Mouse (Mus musculus): ENCODE measurements around the gene Ptch1.

DNA sequence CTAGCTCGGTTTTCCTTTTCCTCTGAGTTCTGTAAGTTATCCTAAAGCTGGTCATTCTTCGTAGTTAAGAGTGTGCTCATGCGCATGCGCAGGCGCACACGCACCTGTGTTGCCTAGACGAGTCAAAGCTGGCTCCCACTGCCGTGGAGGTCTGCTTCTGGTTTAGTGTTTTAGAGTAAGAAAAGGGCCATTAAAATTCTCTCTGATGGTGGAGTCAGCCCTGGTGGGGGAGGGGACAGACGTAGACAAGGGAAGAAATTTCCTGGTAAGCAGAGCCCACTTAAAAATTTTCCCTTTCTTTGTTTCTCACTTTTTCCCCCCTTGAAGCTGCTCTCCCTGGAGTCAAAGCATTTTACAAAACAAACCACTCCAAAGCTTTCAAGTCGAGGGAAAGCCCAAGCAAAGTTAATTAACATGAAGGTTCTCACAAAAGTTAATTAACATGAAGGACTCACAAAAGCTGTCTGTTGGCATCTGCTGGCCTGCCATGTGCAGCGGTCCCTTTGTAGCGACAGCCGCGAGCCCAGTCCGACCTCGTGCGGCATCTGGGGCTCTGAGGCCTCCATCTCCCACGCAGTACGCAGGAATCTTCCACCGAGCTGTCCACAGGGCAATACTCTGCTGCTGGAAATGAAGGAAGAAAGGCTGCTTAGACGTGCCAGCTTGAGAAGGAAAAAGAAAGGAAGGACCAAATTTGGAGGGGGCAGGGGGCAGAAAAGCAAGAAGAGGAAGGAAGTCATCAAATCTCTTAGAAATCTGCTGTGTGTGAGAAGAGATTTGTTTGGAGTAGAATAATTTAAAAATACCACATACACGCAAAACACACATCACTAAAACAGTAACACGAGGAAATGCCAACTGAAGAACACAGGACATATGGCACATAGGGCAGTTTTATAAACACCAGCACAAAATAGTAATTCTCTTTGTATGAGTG, 76.5 kb downstream of the Ptch1 start, which contains the start of gene Fancc:
- no peak for TF ChIP-seq POLR2A (IDR thresholded peaks at IDR 0.05; ENCODE audit: borderline replicate concordance, insufficient read depth, low read length)
- no peak for TF ChIP-seq CTCF (IDR thresholded peaks at IDR 0.05; ENCODE audit: borderline replicate concordance, insufficient read depth, low read depth, low read length)
